Mouse (Mus musculus) midbrain, embryonic 13.5 days (tissue): ENCODE data around the gene Mmp28. TPM values are rescaled to one million over a fixed set of nuclear protein-coding genes. Genes with fewer than 3 reads are reported as not detected.
A peak's percentile ranks its signal among the peaks of the same experiment; 100 is the strongest.

Experiments
- ATAC-seq: fragments of 200-750 bp; cut with Nextera tagmentation; 2 replicates; pipeline ENCODE4 v1.8.0; 2017; ENCODE audit warnings: mild to moderate bottlenecking, moderate TSS enrichment, moderate library complexity
- H3K27ac ChIP-seq: fragments of 300-500 bp; sonication (generic); 2 replicates; pipeline ENCODE4 v1.5.1; 2015; ENCODE audit warnings: inconsistent platforms, mild to moderate bottlenecking, moderate library complexity
- H3K27me3 ChIP-seq: fragments of 300-500 bp; sonication (generic); 2 replicates; pipeline ENCODE4 v1.6.1; 2015; ENCODE audit warnings: mild to moderate bottlenecking, inconsistent platforms
- H3K36me3 ChIP-seq: fragments of 300-500 bp; sonication (generic); 2 replicates; pipeline ENCODE4 v1.6.1; 2015; ENCODE audit warnings: mild to moderate bottlenecking, inconsistent platforms
- H3K4me1 ChIP-seq: fragments of 300-500 bp; sonication (generic); replicated peaks from 2 replicates; pipeline ENCODE4 v1.6.1; 2015; ENCODE audit warnings: inconsistent platforms
- H3K4me2 ChIP-seq: fragments of 300-500 bp; sonication (generic); replicated peaks from 2 replicates; pipeline ENCODE4 v1.6.1; 2015; ENCODE audit warnings: moderate library complexity, mild to moderate bottlenecking, inconsistent platforms
- H3K4me3 ChIP-seq: fragments of 300-500 bp; sonication (generic); replicated peaks from 2 replicates; pipeline ENCODE4 v1.5.1; 2015; ENCODE audit warnings: mild to moderate bottlenecking, inconsistent platforms
- H3K9ac ChIP-seq: fragments of 300-500 bp; sonication (generic); replicated peaks from 2 replicates; pipeline ENCODE4 v1.6.1; 2015; ENCODE audit warnings: mild to moderate bottlenecking, inconsistent platforms
- H3K9me3 ChIP-seq: fragments of 300-500 bp; sonication (generic); 2 replicates; pipeline ENCODE4 v1.6.1; 2016; ENCODE audit warnings: mild to moderate bottlenecking, inconsistent platforms
- WGBS: fragments of 180-500 bp; shearing (Covaris S2); methylation state at CpG from one replicate; pipeline ENCODE4 v1.1.7; 2015; 5-methylcytosine and 5-hydroxymethylcytosine counted together
- polyA plus RNA-seq: library from polyadenylated mRNA; unstranded; fragments of >200 nt; fragmentation: Nextera tagmentation; extraction: Ambion mirVana; gene quantifications from 2 replicates; pipeline ENCODE4 v1.2.1, GENCODE M21; 2015

The Mmp28 gene
- polyA plus RNA-seq, 1 experiment from 2014 or later: 3.6 TPM

DNA sequence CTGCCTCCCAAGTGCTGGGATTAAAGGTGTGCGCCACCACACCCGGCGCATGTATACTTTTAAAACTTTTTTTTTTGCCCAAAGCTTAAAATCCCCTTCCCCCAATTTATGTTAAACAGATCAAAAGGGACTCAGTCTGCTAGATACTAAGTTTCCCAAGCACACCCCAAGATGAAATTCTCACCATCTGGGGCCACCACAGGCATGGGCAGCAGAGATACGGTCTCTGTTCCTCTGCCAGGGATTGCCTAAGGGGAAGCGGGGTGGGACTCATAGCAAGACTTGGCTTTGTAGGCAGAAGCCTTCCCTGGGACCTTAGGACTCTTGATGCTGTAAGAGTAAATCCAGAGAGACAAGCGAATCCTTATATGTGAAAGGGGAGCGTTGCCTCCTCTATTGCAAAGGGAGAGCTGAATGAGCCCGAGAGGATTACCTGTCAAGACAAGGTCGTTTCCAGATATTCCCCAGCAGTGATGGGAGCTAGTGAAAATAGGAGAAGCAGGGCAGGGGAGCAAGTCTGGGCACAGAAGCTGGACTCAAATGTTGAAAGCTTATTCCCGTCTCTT is 1.3 kb downstream of the Mmp28 start:
- H3K9me3 ChIP-seq: no peaks in the 10 kb centered on the region
- ATAC-seq: no peak
- H3K4me1 ChIP-seq: peaks cover 32% of the 10 kb centered on the region
- 51% methylated on average over 10 of the region's 10 CpGs for WGBS
- H3K4me3 ChIP-seq: 0 out of 2 replicates have a peak overlapping the region, but pooled peaks have one; percentile 60
- H3K27me3 ChIP-seq: peaks cover 64% of the 10 kb centered on the region
- H3K9ac ChIP-seq: no peak overlapping the region
- H3K36me3 ChIP-seq: no peaks in the 10 kb centered on the region
- no peak overlapping the region; the same call in 1 of the 2 replicates for H3K4me2 ChIP-seq
- H3K27ac ChIP-seq: no peak overlapping the region

DNA sequence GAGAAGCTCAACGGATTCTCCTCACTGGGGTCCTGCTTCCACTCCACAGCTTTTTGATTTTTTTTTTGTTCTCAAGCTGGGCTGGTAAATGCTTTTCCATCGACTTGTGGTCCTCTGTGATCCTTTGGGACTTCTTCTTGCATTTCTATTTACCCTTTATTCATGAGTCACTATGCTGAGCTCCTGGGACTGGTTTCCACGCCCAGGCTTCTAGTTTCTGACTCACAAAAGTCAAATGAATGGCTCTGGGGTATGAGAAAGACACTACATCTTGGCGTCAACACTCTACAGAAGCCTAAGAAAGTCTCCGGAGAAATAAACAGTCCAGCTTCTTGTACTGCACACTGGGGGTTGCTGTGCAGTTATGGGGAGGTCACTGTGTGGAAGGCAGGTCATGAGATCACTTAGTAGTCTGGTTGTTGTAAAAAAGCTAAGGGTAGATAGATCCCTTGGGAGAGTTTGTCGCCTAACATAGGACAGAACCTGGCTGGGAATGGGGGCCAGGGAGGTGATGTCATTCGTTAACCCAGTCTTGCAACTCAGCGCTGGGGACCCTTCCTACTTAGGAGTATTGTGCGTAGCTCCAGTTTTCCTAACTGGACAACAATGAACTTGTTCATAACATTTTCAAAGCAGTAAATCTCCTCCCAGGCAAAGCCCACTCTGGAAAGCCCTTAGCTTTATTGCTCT is 4.8 kb downstream of the Mmp28 start:
- Histone ChIP-seq H3K9ac (no peak overlapping the region), H3K36me3 (no peaks in the 10 kb centered on the region), H3K4me3 (no peak overlapping the region), H3K4me1 (peaks cover 28% of the 10 kb centered on the region), H3K9me3 (no peaks in the 10 kb centered on the region), H3K27ac (no peak overlapping the region), H3K4me2 (no peak overlapping the region), H3K27me3 (peaks cover 38% of the 10 kb centered on the region)
- 43% methylated on average over 9 of the region's 9 CpGs for WGBS
- no peak for ATAC-seq

DNA sequence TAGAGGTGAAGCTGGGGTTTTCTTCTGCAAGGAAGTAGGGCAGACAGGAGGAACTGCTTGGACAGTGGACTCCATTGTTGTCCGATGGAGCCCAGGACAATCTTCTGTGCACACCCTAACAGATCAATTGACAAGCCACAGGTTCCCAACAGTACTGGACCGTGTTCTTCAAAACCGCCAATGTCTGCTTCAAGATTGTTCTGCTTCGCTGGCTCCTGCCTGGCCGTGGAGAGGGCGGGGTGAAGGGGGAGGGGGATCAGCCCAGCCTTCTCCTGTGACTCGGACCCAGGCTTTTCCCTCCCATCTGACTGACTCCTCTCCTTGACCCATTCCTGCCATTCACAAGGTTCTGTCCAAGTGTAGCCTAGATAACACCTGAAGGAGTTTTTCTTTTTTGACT is 5.6 kb downstream of the Mmp28 start:
- ATAC-seq: no peak
- H3K27me3 ChIP-seq: peaks cover 30% of the 10 kb centered on the region
- no peak overlapping the region for H3K4me2 ChIP-seq
- H3K36me3 ChIP-seq: no peaks in the 10 kb centered on the region
- no peak overlapping the region for H3K9ac ChIP-seq
- WGBS: 19% methylated on average over 7 of the region's 7 CpGs
- no peaks in the 10 kb centered on the region for H3K9me3 ChIP-seq
- peaks cover 20% of the 10 kb centered on the region for H3K4me1 ChIP-seq
- H3K27ac ChIP-seq: no peak overlapping the region
- H3K4me3 ChIP-seq: no peak overlapping the region

DNA sequence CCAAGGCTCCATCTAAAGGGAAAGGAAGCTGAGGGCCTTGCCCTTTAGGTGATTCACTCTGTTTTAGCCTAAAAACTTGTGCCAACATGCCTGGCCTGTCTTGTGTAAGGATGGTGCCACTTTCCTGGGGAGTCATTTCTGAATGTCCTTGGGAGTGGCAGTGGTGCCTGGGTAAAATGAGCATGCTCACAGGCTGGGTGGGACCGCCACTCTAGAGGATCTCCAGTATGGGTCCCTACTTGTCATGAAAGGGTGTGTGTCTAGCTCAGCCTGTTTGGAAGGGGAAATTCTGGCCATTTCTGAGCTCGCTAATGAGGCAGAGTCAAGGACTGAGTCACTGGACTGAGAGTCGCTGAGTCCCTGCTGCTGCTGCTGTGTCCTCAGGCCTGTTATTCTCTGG is 7.3 kb downstream of the Mmp28 start:
- Histone ChIP-seq H3K9me3 (no peaks in the 10 kb centered on the region), H3K4me1 (peaks cover 13% of the 10 kb centered on the region), H3K4me3 (no peak overlapping the region), H3K27me3 (peaks cover 14% of the 10 kb centered on the region), H3K9ac (no peak overlapping the region), H3K4me2 (no peak overlapping the region), H3K27ac (no peak overlapping the region), H3K36me3 (no peaks in the 10 kb centered on the region)
- no peak for ATAC-seq
- 69% methylated on average over 3 of the region's 3 CpGs for WGBS

DNA sequence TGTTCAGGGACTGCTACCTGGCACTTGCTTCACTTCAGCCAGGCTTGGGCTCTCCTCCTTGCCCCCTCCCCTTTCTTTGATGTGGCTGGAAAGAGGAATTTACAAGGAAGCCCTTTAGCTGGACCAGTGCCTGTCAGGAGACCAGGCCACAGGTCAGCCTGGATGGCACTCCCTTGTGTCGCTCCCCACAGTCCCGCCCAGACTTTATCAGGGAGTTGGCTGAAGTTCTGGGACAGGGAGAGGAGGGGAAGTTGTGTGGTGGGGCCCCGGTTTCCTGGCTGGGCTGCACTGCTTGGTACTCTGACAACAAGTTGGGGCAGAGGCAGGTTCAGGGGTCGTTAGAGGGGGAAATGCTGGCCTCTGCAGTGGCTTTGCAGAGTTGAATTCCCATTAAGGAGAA is 8.3 kb downstream of the Mmp28 start:
- Histone ChIP-seq H3K27me3 (0 out of 2 replicates have a peak, but pooled peaks cover 6% of the 10 kb centered on the region), H3K4me3 (no peak overlapping the region), H3K27ac (no peak overlapping the region), H3K9ac (no peak overlapping the region), H3K9me3 (no peaks in the 10 kb centered on the region), H3K36me3 (no peaks in the 10 kb centered on the region), H3K4me2 (no peak overlapping the region), H3K4me1 (peaks cover 14% of the 10 kb centered on the region)
- 43% methylated on average over 4 of the region's 4 CpGs for WGBS
- no peak for ATAC-seq

DNA sequence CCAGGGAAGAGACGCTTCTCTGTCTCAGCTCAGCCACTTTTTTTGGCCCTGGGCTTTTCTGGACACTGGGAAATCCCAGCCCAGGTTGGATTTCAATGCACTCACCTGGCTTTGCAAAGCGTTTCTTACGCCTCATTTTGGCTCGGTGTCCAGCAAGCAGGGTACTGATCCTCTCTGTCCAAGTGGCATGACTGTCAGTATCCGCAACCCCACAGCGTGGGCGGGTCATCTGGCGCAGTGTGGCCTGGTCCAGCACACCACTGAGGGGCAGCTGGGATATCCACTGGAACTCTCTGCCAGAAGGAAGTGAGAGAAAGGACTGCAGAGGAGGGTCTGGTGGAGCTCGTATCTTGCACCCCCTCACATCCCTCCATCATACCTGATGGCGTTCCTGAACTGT is 11.6 kb downstream of the Mmp28 start:
- peaks cover 17% of the 10 kb centered on the region for H3K4me1 ChIP-seq
- H3K9me3 ChIP-seq: no peaks in the 10 kb centered on the region
- no peak overlapping the region for H3K9ac ChIP-seq
- peaks cover 15% of the 10 kb centered on the region for H3K27me3 ChIP-seq
- ATAC-seq: no peak
- no peak overlapping the region for H3K4me3 ChIP-seq
- H3K27ac ChIP-seq: no peak overlapping the region
- 93% methylated on average over 10 of the region's 10 CpGs for whole genome bisulfite sequencing
- H3K36me3 ChIP-seq: no peaks in the 10 kb centered on the region
- H3K4me2 ChIP-seq: no peak overlapping the region

DNA sequence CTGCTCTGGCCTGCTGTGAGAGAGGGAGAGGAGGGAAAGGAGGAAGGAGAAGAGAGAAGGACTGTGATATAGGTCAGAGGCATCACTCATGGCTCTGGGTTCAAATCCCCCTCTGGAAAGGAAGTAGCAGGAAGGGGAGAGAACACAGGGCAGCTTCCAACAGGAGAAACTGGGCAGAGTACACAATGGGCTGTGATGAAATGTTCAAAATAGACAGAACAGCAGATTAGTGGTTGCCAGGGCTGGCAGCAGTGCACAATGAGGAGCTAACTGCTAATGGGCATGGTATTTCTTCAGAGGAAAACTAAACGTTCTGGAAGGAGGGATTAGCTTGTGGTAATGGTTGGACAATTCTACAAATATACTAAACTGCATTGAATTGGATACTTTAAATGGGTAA is 12.3 kb downstream of the Mmp28 start:
- WGBS: 18% methylated on average over 1 of the region's 1 CpGs
- no peak overlapping the region for H3K27ac ChIP-seq
- no peak overlapping the region for H3K4me2 ChIP-seq
- H3K27me3 ChIP-seq: peaks cover 22% of the 10 kb centered on the region
- H3K4me3 ChIP-seq: no peak overlapping the region
- peaks cover 17% of the 10 kb centered on the region for H3K4me1 ChIP-seq
- ATAC-seq: no peak
- no peaks in the 10 kb centered on the region for H3K36me3 ChIP-seq
- H3K9ac ChIP-seq: no peak overlapping the region
- no peaks in the 10 kb centered on the region for H3K9me3 ChIP-seq

DNA sequence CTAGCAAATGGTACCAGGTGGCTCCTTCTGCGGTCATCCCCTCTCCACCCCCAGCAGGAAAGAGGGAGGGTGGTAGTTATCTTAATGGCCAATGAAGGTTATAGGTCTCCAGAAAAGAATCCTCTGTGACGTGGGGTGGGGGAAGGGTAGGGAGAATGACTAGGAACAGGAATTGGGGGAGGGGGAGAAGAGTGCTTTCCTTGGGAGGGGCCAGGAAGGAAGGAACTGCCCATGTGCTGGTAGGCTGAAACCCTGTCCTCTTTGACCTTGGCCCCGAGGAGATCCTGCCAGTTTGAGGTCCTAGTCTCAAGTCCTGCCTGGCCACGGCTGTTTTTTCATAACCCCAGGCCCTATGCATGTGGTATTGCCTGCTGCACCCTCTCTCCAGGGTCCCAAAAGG is 13.6 kb downstream of the Mmp28 start:
- H3K9me3 ChIP-seq: no peaks in the 10 kb centered on the region
- H3K4me3 ChIP-seq: no peak overlapping the region
- H3K9ac ChIP-seq: no peak overlapping the region
- no peak overlapping the region for H3K4me2 ChIP-seq
- no peak overlapping the region for H3K27ac ChIP-seq
- no peaks in the 10 kb centered on the region for H3K36me3 ChIP-seq
- H3K4me1 ChIP-seq: peaks cover 22% of the 10 kb centered on the region
- WGBS: 70% methylated on average over 4 of the region's 4 CpGs
- ATAC-seq: no peak
- peaks cover 30% of the 10 kb centered on the region for H3K27me3 ChIP-seq

DNA sequence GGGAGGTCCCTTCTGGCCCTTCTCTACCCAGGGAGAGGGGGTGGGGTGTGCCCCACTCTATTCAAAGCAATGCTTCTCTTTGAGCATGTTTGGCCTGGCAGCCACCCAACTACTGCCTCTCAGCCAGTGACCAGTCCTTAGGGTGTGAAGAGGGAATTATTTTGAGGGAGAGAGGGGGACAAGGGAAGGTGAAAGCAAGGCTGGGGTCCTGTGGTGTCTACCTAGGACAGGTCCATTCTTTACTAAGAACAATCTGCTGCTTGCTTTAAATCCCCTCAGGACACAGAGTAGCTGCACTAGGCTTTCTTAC is 14.0 kb downstream of the Mmp28 start:
- no peaks in the 10 kb centered on the region for H3K36me3 ChIP-seq
- H3K4me3 ChIP-seq: no peak overlapping the region
- H3K4me2 ChIP-seq: no peak overlapping the region
- no peak overlapping the region for H3K27ac ChIP-seq
- H3K9me3 ChIP-seq: no peaks in the 10 kb centered on the region
- H3K9ac ChIP-seq: no peak overlapping the region
- peaks cover 33% of the 10 kb centered on the region for H3K27me3 ChIP-seq
- H3K4me1 ChIP-seq: peaks cover 22% of the 10 kb centered on the region
- ATAC-seq: no peak

DNA sequence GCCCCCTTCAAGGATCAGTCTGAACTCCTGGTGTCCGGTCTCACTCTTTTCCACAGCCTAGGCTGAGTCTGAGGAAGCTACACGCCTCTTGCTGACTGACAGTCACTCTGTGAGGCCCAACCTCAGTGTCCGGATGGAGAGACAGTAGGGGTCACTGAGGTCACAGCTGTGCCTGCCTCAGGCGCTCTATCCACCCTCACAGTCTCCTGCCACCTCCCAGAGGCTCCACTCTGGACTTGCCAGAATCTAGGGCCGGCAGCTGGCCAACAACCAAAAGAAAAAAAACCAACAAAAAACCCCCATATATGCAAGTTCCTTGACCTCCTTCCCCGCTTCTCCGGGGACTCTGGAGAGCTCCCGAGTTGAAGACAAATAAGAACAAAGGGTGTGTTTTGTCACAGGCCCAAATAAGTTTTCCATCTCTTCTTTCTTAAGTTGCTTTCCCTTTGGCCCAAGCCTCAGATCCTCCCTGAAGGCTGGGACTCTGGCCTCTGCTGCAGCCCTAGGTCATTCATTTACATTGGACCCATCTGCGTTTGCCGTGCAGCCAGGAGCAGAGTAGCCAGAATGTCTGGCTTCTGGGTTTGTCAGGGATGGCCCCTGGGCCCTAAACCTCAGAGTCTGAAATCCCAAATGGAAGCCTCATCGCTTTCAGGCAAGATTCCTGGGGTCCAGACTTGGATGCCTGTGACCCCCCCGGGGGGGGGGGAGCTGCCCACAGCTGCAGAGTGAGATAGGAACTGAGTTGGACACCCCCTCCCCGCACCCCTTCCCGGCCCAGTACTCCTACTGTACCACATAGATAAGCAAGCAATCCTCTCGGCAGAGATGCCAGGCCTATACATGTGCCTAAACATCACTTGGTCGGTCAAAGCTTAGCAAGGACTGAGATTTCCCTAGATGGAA is 14.6 kb downstream of the Mmp28 start:
- H3K9ac ChIP-seq: no peak overlapping the region
- no peaks in the 10 kb centered on the region for H3K9me3 ChIP-seq
- H3K4me2 ChIP-seq: no peak overlapping the region
- H3K27me3 ChIP-seq: peaks cover 39% of the 10 kb centered on the region
- 0 out of 2 replicates have a peak, but pooled peaks have one; percentile 24 for ATAC-seq
- H3K27ac ChIP-seq: no peak overlapping the region
- H3K36me3 ChIP-seq: no peaks in the 10 kb centered on the region
- 47% methylated on average over 16 of the region's 16 CpGs for WGBS
- H3K4me1 ChIP-seq: peaks cover 22% of the 10 kb centered on the region
- no peak overlapping the region for H3K4me3 ChIP-seq

DNA sequence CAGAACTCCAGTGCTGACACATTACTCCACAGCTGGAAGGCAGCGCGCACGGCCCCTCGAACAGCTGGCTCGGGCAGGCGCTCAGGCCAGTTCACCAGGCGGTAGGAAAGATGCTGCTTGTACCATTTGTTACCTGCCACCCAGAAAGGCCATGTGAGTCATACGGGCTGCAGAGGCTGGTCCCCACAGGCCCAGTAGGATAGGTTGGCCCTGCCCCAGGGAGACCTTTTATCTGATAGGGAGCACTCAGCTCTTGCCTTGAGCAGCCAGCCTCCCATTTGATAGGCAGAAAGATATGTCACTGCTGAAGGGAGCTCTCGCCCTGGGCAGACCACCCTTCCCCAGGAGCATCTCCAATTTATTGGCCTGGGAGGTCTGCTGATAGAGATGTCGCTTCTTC is 15.3 kb downstream of the Mmp28 start:
- 76% methylated on average over 10 of the region's 10 CpGs for WGBS
- Histone ChIP-seq H3K4me2 (no peak overlapping the region), H3K9me3 (no peaks in the 10 kb centered on the region), H3K36me3 (no peaks in the 10 kb centered on the region), H3K4me1 (peaks cover 25% of the 10 kb centered on the region), H3K9ac (0 out of 2 replicates have a peak overlapping the region, but pooled peaks have one; percentile 7), H3K27ac (no peak overlapping the region), H3K27me3 (peaks cover 45% of the 10 kb centered on the region), H3K4me3 (no peak overlapping the region)
- ATAC-seq: no peak

DNA sequence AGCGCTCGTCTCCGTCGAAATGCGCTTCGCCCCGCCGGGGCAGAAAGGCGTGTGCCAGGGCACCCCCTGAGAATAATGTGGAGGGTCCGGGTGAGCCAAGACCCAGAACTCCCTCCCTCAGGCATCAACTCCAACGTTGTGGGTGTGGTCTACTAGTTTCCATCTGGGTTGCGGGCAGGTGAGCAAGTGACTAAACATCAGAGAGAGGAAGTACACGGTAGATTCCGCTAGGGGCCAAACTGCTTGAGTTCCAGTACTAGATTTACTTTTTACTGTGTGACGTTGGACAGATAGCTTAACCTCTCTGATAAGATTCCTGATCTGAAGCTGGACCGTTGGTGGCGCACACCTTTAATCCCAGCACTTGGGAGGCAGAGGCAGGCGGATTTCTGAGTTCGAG is 17.9 kb downstream of the Mmp28 start:
- H3K36me3 ChIP-seq: no peaks in the 10 kb centered on the region
- H3K27ac ChIP-seq: no peak overlapping the region
- no peaks in the 10 kb centered on the region for H3K9me3 ChIP-seq
- H3K4me3 ChIP-seq: 0 out of 2 replicates have a peak overlapping the region, but pooled peaks have one; percentile 7
- peaks cover 63% of the 10 kb centered on the region for H3K27me3 ChIP-seq
- H3K4me2 ChIP-seq: peak overlapping the region; percentile 31
- no peak for ATAC-seq
- H3K4me1 ChIP-seq: peaks cover 32% of the 10 kb centered on the region
- H3K9ac ChIP-seq: no peak overlapping the region
- 27% methylated on average over 19 of the region's 19 CpGs for WGBS
